Mouse (Mus musculus): ENCODE results near the gene Cpn1.

- no peak for TF ChIP-seq CTCF (conservative IDR thresholded peaks at IDR 0.05; ENCODE audit: low read length)
- no peak for TF ChIP-seq POU5F1 (IDR thresholded peaks at IDR 0.05; ENCODE audit: borderline replicate concordance, low read length)
These were observed 12.6 kb upstream of the Cpn1 start for GRCm38 (mm10) chr19:43998802-43999527.

Data from E14TG2a.4 (cell line).